Mouse (Mus musculus): Measurements from ENCODE around the gene Astn2. TPM values are rescaled to one million over a fixed set of nuclear protein-coding genes. Genes with fewer than 3 reads are reported as not detected.

Astn2 gene
- polyA plus RNA-seq, 1 experiment from 2014 or later: 0.57 TPM

GRCm38 (mm10) chr4:66169485-66169884, 234.9 kb downstream of the Astn2 start:
- Histone ChIP-seq H3K4me3 (ENCODE audit: low read depth, low read length) (no peak overlapping the region), H3K36me3 (ENCODE audit: control insufficient read depth, insufficient read depth, low read length) (no peaks in the 10 kb centered on the region), H3K4me1 (ENCODE audit: control insufficient read depth, insufficient read depth, low read length) (no peaks in the 10 kb centered on the region), H3K4me2 (no peak overlapping the region), H3K27me3 (ENCODE audit: control insufficient read depth, insufficient read depth, low read length) (no peaks in the 10 kb centered on the region), H3K9ac (ENCODE audit: low read length) (no peak overlapping the region), H3K9me3 (ENCODE audit: control insufficient read depth, low read length) (no peaks in the 10 kb centered on the region), H3K27ac (ENCODE audit: low read depth, low read length) (no peak overlapping the region)
- DNase-seq (ENCODE audit: low spot score, missing footprints) (no peak), ATAC-seq (ENCODE audit: low FRiP score) (no peak)
- WGBS: 74% methylated on average over 2 of the region's 2 CpGs

GRCm38 (mm10) chr4:66158714-66159113, 245.7 kb downstream of the Astn2 start:
- H3K4me2 ChIP-seq: no peak overlapping the region
- WGBS: 79% methylated on average over 3 of the region's 3 CpGs
- DNase-seq (ENCODE audit: low spot score, missing footprints): no peak

GRCm38 (mm10) chr4:66157439-66158113, 246.8 kb downstream of the Astn2 start:
- Histone ChIP-seq H3K27me3 (ENCODE audit: control insufficient read depth, insufficient read depth, low read length) (no peaks in the 10 kb centered on the region), H3K4me3 (ENCODE audit: low read depth, low read length) (no peak overlapping the region), H3K36me3 (ENCODE audit: control insufficient read depth, insufficient read depth, low read length) (no peaks in the 10 kb centered on the region), H3K27ac (ENCODE audit: low read depth, low read length) (no peak overlapping the region), H3K4me2 (no peak overlapping the region), H3K4me1 (ENCODE audit: control insufficient read depth, insufficient read depth, low read length) (no peaks in the 10 kb centered on the region), H3K9me3 (ENCODE audit: control insufficient read depth, low read length) (no peaks in the 10 kb centered on the region), H3K9ac (ENCODE audit: low read length) (no peak overlapping the region)
- ATAC-seq (ENCODE audit: low FRiP score) (no peak), DNase-seq (ENCODE audit: low spot score, missing footprints) (no peak)
- 73% methylated on average over 3 of the region's 3 CpGs for WGBS

More at GRCm38 (mm10) chr4:66158714-66159113, 245.7 kb downstream of the Astn2 start:
- Histone ChIP-seq H3K27ac (ENCODE audit: low read depth, low read length) (no peak overlapping the region), H3K9ac (ENCODE audit: low read length) (no peak overlapping the region), H3K27me3 (ENCODE audit: control insufficient read depth, insufficient read depth, low read length) (no peaks in the 10 kb centered on the region), H3K4me1 (ENCODE audit: control insufficient read depth, insufficient read depth, low read length) (no peaks in the 10 kb centered on the region), H3K36me3 (ENCODE audit: control insufficient read depth, insufficient read depth, low read length) (no peaks in the 10 kb centered on the region), H3K4me3 (ENCODE audit: low read depth, low read length) (no peak overlapping the region), H3K9me3 (ENCODE audit: control insufficient read depth, low read length) (no peaks in the 10 kb centered on the region)
- ATAC-seq (ENCODE audit: low FRiP score): no peak

- Histone ChIP-seq H3K27ac (ENCODE audit: low read depth, low read length) (no peak overlapping the region), H3K4me1 (ENCODE audit: control insufficient read depth, insufficient read depth, low read length) (no peaks in the 10 kb centered on the region), H3K4me2 (no peak overlapping the region), H3K36me3 (ENCODE audit: control insufficient read depth, insufficient read depth, low read length) (no peaks in the 10 kb centered on the region), H3K9me3 (ENCODE audit: control insufficient read depth, low read length) (no peaks in the 10 kb centered on the region), H3K9ac (ENCODE audit: low read length) (no peak overlapping the region), H3K4me3 (ENCODE audit: low read depth, low read length) (no peak overlapping the region), H3K27me3 (ENCODE audit: control insufficient read depth, insufficient read depth, low read length) (no peaks in the 10 kb centered on the region)
- ATAC-seq (ENCODE audit: low FRiP score) (no peak), DNase-seq (ENCODE audit: low spot score, missing footprints) (no peak)
- WGBS: 96% methylated on average over 5 of the region's 5 CpGs
These were observed 257.9 kb downstream of the Astn2 start for GRCm38 (mm10) chr4:66146546-66146945.

GRCm38 (mm10) chr4:66126181-66126580, 278.2 kb downstream of the Astn2 start:
- DNase-seq (ENCODE audit: low spot score, missing footprints) (no peak), ATAC-seq (ENCODE audit: low FRiP score) (no peak)
- Histone ChIP-seq H3K4me1 (ENCODE audit: control insufficient read depth, insufficient read depth, low read length) (no peaks in the 10 kb centered on the region), H3K36me3 (ENCODE audit: control insufficient read depth, insufficient read depth, low read length) (no peaks in the 10 kb centered on the region), H3K4me2 (no peak overlapping the region), H3K9me3 (ENCODE audit: control insufficient read depth, low read length) (no peaks in the 10 kb centered on the region), H3K9ac (ENCODE audit: low read length) (no peak overlapping the region), H3K27ac (ENCODE audit: low read depth, low read length) (no peak overlapping the region), H3K27me3 (ENCODE audit: control insufficient read depth, insufficient read depth, low read length) (no peaks in the 10 kb centered on the region), H3K4me3 (ENCODE audit: low read depth, low read length) (no peak overlapping the region)
- 86% methylated on average over 3 of the region's 3 CpGs for WGBS

- Histone ChIP-seq H3K27me3 (ENCODE audit: control insufficient read depth, insufficient read depth, low read length) (no peaks in the 10 kb centered on the region), H3K4me1 (ENCODE audit: control insufficient read depth, insufficient read depth, low read length) (no peaks in the 10 kb centered on the region)
These were observed 281.5 kb downstream of the Astn2 start for GRCm38 (mm10) chr4:66122766-66123358.

GRCm38 (mm10) chr4:66114243-66114642, 290.2 kb downstream of the Astn2 start:
- Histone ChIP-seq H3K27ac (ENCODE audit: low read depth, low read length) (no peak overlapping the region), H3K36me3 (ENCODE audit: control insufficient read depth, insufficient read depth, low read length) (no peaks in the 10 kb centered on the region), H3K4me3 (ENCODE audit: low read depth, low read length) (no peak overlapping the region), H3K27me3 (ENCODE audit: control insufficient read depth, insufficient read depth, low read length) (no peaks in the 10 kb centered on the region), H3K9ac (ENCODE audit: low read length) (no peak overlapping the region), H3K4me1 (ENCODE audit: control insufficient read depth, insufficient read depth, low read length) (no peaks in the 10 kb centered on the region), H3K4me2 (no peak overlapping the region), H3K9me3 (ENCODE audit: control insufficient read depth, low read length) (no peaks in the 10 kb centered on the region)
- 77% methylated on average over 2 of the region's 2 CpGs for WGBS
- DNase-seq (ENCODE audit: low spot score, missing footprints) (no peak), ATAC-seq (ENCODE audit: low FRiP score) (no peak)

More at GRCm38 (mm10) chr4:66122766-66123358, 281.5 kb downstream of the Astn2 start:
- no peak overlapping the region for H3K27ac ChIP-seq (ENCODE audit: low read depth, low read length)
- no peak overlapping the region for H3K9ac ChIP-seq (ENCODE audit: low read length)
- H3K4me2 ChIP-seq: no peak overlapping the region
- DNase-seq (ENCODE audit: low spot score, missing footprints) (no peak), ATAC-seq (ENCODE audit: low FRiP score) (no peak)
- WGBS: 92% methylated on average over 7 of the region's 7 CpGs
- no peak overlapping the region for H3K4me3 ChIP-seq (ENCODE audit: low read depth, low read length)
- no peaks in the 10 kb centered on the region for H3K36me3 ChIP-seq (ENCODE audit: control insufficient read depth, insufficient read depth, low read length)
- H3K9me3 ChIP-seq (ENCODE audit: control insufficient read depth, low read length): no peaks in the 10 kb centered on the region

GRCm38 (mm10) chr4:66102037-66102436, 302.4 kb downstream of the Astn2 start:
- no peaks in the 10 kb centered on the region for H3K9me3 ChIP-seq (ENCODE audit: control insufficient read depth, low read length)
- ATAC-seq (ENCODE audit: low FRiP score): no peak
- no peaks in the 10 kb centered on the region for H3K27me3 ChIP-seq (ENCODE audit: control insufficient read depth, insufficient read depth, low read length)
- H3K4me3 ChIP-seq (ENCODE audit: low read depth, low read length): no peak overlapping the region
- no peak overlapping the region for H3K27ac ChIP-seq (ENCODE audit: low read depth, low read length)
- no peaks in the 10 kb centered on the region for H3K36me3 ChIP-seq (ENCODE audit: control insufficient read depth, insufficient read depth, low read length)
- 84% methylated on average over 5 of the region's 5 CpGs for WGBS
- H3K4me2 ChIP-seq: no peak overlapping the region
- H3K9ac ChIP-seq (ENCODE audit: low read length): no peak overlapping the region
- H3K4me1 ChIP-seq (ENCODE audit: control insufficient read depth, insufficient read depth, low read length): no peaks in the 10 kb centered on the region
- no peak for DNase-seq (ENCODE audit: low spot score, missing footprints)

GRCm38 (mm10) chr4:66097629-66098028, 306.8 kb downstream of the Astn2 start:
- 80% methylated on average over 1 of the region's 1 CpGs for WGBS

More at GRCm38 (mm10) chr4:66097629-66098028, 306.8 kb downstream of the Astn2 start:
- Histone ChIP-seq H3K27ac (ENCODE audit: low read depth, low read length) (no peak overlapping the region), H3K36me3 (ENCODE audit: control insufficient read depth, insufficient read depth, low read length) (no peaks in the 10 kb centered on the region), H3K27me3 (ENCODE audit: control insufficient read depth, insufficient read depth, low read length) (no peaks in the 10 kb centered on the region), H3K4me1 (ENCODE audit: control insufficient read depth, insufficient read depth, low read length) (no peaks in the 10 kb centered on the region), H3K9me3 (ENCODE audit: control insufficient read depth, low read length) (no peaks in the 10 kb centered on the region), H3K4me3 (ENCODE audit: low read depth, low read length) (no peak overlapping the region), H3K9ac (ENCODE audit: low read length) (no peak overlapping the region), H3K4me2 (no peak overlapping the region)
- no peak for ATAC-seq (ENCODE audit: low FRiP score)
- no peak for DNase-seq (ENCODE audit: low spot score, missing footprints)

Measured in midbrain, embryonic 11.5 days (tissue).